Mouse (Mus musculus) hindbrain, embryonic 15.5 days (tissue): ENCODE measurements at regions not wholly inside any gene's neighbourhood (a gene's known extent, or its start where the extent isn't known, plus 50 kb on each side); places are given as distances from the start of the nearest gene placed in this dataset.

Experiments
- ATAC-seq: fragments of 200-750 bp; cut with Nextera tagmentation; 2 replicates; pipeline ENCODE4 v1.8.0; 2017; ENCODE audit warnings: low read depth, moderate number of reproducible peaks, moderate TSS enrichment; ENCODE audit not compliant: low FRiP score
- H3K27ac ChIP-seq: fragments of 300-500 bp; sonication (generic); replicated peaks from 2 replicates; pipeline ENCODE4 v1.5.1; 2015; ENCODE audit warnings: mild to moderate bottlenecking, inconsistent platforms
- H3K27me3 ChIP-seq: fragments of 300-500 bp; sonication (generic); 2 replicates; pipeline ENCODE4 v1.6.1; 2015; ENCODE audit warnings: control low read depth, inconsistent platforms
- H3K36me3 ChIP-seq: fragments of 300-500 bp; sonication (generic); 2 replicates; pipeline ENCODE4 v1.6.1; 2015; ENCODE audit warnings: control low read depth, inconsistent platforms
- H3K4me1 ChIP-seq: fragments of 300-500 bp; sonication (generic); replicated peaks from 2 replicates; pipeline ENCODE4 v1.6.1; 2015; ENCODE audit warnings: control low read depth, inconsistent platforms
- H3K4me2 ChIP-seq: fragments of 300-500 bp; sonication (generic); 2 replicates; pipeline ENCODE4 v1.6.1; 2015; ENCODE audit warnings: moderate library complexity, mild to moderate bottlenecking, inconsistent platforms
- H3K4me3 ChIP-seq: fragments of 300-500 bp; sonication (generic); 2 replicates; pipeline ENCODE4 v1.5.1; 2015; ENCODE audit warnings: mild to moderate bottlenecking, inconsistent platforms
- H3K9ac ChIP-seq: fragments of 300-500 bp; sonication (generic); 2 replicates; pipeline ENCODE4 v1.6.1; 2015; ENCODE audit warnings: inconsistent platforms
- H3K9me3 ChIP-seq: fragments of 300-500 bp; sonication (generic); 2 replicates; pipeline ENCODE4 v1.6.1; 2016; ENCODE audit warnings: control low read depth, inconsistent platforms
- WGBS: fragments of 180-500 bp; shearing (Covaris S2); methylation state at CpG from one replicate; pipeline ENCODE4 v1.1.7; 2015; 5-methylcytosine and 5-hydroxymethylcytosine counted together

- H3K4me2 ChIP-seq: no peak overlapping the region
- no peak overlapping the region for H3K9ac ChIP-seq
- H3K27me3 ChIP-seq: no peaks in the 10 kb centered on the region
- H3K36me3 ChIP-seq: no peaks in the 10 kb centered on the region
- H3K9me3 ChIP-seq: no peaks in the 10 kb centered on the region
- no peak overlapping the region for H3K27ac ChIP-seq
- no peaks in the 10 kb centered on the region for H3K4me1 ChIP-seq
- no peak for ATAC-seq
- WGBS: 85% methylated on average over 3 of the region's 3 CpGs
- no peak overlapping the region for H3K4me3 ChIP-seq
These were observed 191.3 kb downstream of the Cxxc4 start for GRCm38 (mm10) chr3:134427633-134428032.

DNA sequence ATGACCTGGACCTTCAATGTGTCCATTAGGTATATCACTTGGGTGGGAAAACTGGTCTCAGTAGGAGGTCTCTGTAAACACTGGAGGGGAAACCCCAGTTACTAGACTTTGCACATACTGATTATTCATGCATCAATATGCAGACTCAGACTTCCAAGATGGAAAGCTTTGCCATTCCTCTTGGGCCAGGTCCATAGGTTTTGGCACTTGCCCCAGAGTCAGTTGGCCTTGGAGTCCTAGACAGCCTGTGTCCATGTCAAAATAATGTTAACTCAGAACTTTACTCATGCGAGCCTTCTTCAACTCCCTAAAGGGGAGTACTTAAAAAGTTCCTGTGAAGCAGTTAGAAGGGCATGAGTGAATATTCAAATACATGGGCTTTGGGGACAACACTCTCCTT, 230.3 kb downstream of the Cxxc4 start:
- Histone ChIP-seq H3K4me1 (no peaks in the 10 kb centered on the region), H3K4me3 (no peak overlapping the region), H3K9me3 (no peaks in the 10 kb centered on the region), H3K9ac (no peak overlapping the region), H3K27ac (no peak overlapping the region), H3K36me3 (no peaks in the 10 kb centered on the region), H3K4me2 (no peak overlapping the region), H3K27me3 (no peaks in the 10 kb centered on the region)
- 92% methylated on average over 1 of the region's 1 CpGs for WGBS
- no peak for ATAC-seq

DNA sequence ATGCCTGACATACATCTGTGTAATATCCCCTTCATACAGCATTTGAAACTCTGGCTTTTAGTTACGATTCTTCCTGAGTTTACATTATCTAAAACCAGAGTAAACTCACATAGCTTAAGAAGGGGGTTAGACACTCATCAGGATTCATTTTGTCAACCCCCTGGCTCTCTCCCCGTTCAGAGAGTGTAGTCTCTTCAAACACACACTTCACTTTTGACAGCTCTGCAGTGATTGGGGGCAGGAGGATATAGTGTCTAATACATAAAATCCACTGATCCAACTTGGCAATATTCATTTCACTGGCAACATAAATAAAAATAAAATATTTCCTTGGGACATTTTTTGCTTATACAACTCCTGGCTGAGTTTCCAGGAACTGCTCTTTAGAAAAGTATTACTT, 251.0 kb downstream of the Cxxc4 start:
- H3K9me3 ChIP-seq: no peaks in the 10 kb centered on the region
- no peaks in the 10 kb centered on the region for H3K36me3 ChIP-seq
- H3K27me3 ChIP-seq: no peaks in the 10 kb centered on the region
- H3K4me3 ChIP-seq: no peak overlapping the region
- no peak overlapping the region for H3K4me2 ChIP-seq
- no peak overlapping the region for H3K27ac ChIP-seq
- ATAC-seq: no peak
- 67% methylated on average over 2 of the region's 2 CpGs for WGBS
- H3K9ac ChIP-seq: no peak overlapping the region
- H3K4me1 ChIP-seq: no peaks in the 10 kb centered on the region

DNA sequence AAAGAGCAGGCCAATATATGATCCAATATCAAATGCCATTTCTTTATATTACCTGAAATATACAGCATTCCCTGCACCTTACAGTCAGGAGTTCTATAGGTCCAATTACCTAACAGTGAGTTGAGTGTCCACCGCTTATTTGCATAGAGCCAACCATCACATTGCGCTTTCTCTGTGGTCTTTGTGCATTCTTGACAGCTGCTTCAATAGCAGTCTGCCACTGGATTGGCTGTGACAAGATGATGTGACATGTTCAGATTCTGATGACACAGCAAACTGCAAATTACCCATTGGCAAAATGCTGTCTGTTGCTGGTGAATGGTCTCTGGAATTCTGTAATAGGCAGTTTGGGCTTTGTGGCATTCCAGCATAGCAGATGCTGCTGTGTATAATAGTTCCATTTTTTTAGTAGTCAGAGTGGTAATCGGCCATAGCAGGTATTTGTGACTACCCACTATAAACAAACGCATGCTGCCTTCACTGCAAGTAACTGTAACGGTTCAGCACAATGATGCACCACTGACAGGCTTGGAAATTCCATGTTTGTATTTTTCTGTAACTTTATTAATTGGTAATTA, 253.8 kb downstream of the Cxxc4 start:
- H3K4me1 ChIP-seq: no peaks in the 10 kb centered on the region
- WGBS: 63% methylated on average over 5 of the region's 5 CpGs
- H3K9me3 ChIP-seq: no peaks in the 10 kb centered on the region
- H3K27me3 ChIP-seq: no peaks in the 10 kb centered on the region
- no peaks in the 10 kb centered on the region for H3K36me3 ChIP-seq
- no peak overlapping the region for H3K4me2 ChIP-seq
- H3K4me3 ChIP-seq: no peak overlapping the region
- ATAC-seq: no peak
- H3K27ac ChIP-seq: no peak overlapping the region
- no peak overlapping the region for H3K9ac ChIP-seq

GRCm38 (mm10) chr3:134509702-134510101, 273.4 kb downstream of the Cxxc4 start:
- ATAC-seq: no peak
- no peaks in the 10 kb centered on the region for H3K9me3 ChIP-seq
- H3K36me3 ChIP-seq: no peaks in the 10 kb centered on the region
- no peak overlapping the region for H3K27ac ChIP-seq
- no peak overlapping the region for H3K4me3 ChIP-seq
- H3K4me2 ChIP-seq: no peak overlapping the region
- no peaks in the 10 kb centered on the region for H3K4me1 ChIP-seq
- H3K9ac ChIP-seq: no peak overlapping the region
- H3K27me3 ChIP-seq: no peaks in the 10 kb centered on the region
- WGBS: 86% methylated on average over 6 of the region's 6 CpGs

GRCm38 (mm10) chr3:134525795-134526194, 289.5 kb downstream of the Cxxc4 start:
- whole genome bisulfite sequencing: 94% methylated on average over 5 of the region's 5 CpGs
- Histone ChIP-seq H3K4me1 (no peaks in the 10 kb centered on the region), H3K4me3 (no peak overlapping the region), H3K27ac (no peak overlapping the region), H3K4me2 (no peak overlapping the region), H3K9me3 (no peaks in the 10 kb centered on the region), H3K9ac (no peak overlapping the region), H3K36me3 (no peaks in the 10 kb centered on the region), H3K27me3 (no peaks in the 10 kb centered on the region)
- no peak for ATAC-seq

DNA sequence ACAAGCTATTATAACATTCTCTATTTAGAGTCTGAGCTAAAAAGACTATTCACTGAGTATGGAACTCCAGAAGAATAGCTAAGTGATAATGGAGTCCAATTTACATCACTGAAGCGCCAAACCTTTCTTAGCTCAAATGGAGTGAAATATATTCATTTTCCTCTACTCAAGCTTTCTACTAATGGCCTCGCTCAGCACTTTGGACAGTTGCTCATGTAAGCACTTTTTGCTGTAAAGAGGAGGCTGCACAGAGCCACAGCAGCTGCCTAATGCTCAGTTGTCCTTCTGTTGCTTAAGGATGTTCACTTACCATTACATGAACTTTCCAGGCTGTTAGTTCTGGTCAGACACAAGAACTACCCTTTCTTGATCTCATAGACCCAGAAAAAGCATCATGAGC, 268.7 kb upstream of the Tacr3 start:
- no peaks in the 10 kb centered on the region for H3K36me3 ChIP-seq
- no peak overlapping the region for H3K9ac ChIP-seq
- H3K4me3 ChIP-seq: no peak overlapping the region
- no peaks in the 10 kb centered on the region for H3K4me1 ChIP-seq
- no peak overlapping the region for H3K4me2 ChIP-seq
- no peak overlapping the region for H3K27ac ChIP-seq
- no peak for ATAC-seq
- H3K9me3 ChIP-seq: no peaks in the 10 kb centered on the region
- 76% methylated on average over 2 of the region's 2 CpGs for WGBS
- H3K27me3 ChIP-seq: no peaks in the 10 kb centered on the region

GRCm38 (mm10) chr3:134578759-134579158, 250.0 kb upstream of the Tacr3 start:
- no peak for ATAC-seq
- 96% methylated on average over 3 of the region's 3 CpGs for WGBS
- no peak overlapping the region for H3K4me3 ChIP-seq

DNA sequence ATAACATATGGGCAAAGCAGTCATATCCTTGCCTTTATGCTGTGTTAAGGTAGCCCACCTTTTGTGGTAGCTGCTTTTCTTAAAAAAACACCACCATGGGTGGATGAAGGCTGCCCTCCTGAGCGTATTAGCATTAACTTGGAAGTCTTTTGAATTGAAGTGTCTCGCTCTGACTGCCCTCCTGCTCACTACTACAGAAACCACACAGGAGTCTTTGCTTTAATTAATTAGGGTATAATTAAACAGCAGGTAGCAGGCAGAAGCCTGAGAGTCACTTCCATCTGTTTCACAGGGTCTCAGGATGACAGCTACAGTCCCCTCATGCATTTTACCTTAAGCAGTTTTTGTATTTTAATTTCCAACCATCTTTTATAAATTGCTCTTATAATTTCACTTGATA, 240.2 kb upstream of the Tacr3 start:
- H3K27ac ChIP-seq: no peak overlapping the region
- 21% methylated on average over 2 of the region's 2 CpGs for WGBS
- ATAC-seq: no peak

More at GRCm38 (mm10) chr3:134578759-134579158, 250.0 kb upstream of the Tacr3 start:
- Histone ChIP-seq H3K36me3 (no peaks in the 10 kb centered on the region), H3K27me3 (no peaks in the 10 kb centered on the region), H3K9ac (no peak overlapping the region), H3K9me3 (no peaks in the 10 kb centered on the region), H3K4me2 (no peak overlapping the region), H3K4me1 (no peaks in the 10 kb centered on the region), H3K27ac (no peak overlapping the region)

DNA sequence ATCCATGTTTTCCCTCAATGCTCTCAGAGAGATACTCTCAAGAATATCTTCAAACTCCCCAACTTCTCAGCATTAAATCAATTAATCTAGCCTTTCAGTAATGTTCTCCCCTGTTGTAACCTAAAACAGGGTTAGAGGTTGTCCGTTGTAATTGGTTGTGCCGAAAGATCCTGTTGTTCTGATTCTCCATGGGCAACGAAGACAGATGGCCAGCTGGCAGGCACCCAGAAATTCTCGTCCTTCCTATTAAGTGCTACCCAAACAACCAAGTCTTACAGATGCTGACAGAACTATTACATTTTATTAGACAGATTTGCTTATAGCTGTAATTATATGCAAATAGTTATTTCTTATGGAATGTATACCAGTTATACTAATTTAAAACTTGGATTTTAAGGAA, 225.9 kb upstream of the Tacr3 start:
- WGBS: 22% methylated on average over 4 of the region's 4 CpGs
- no peak overlapping the region for H3K9ac ChIP-seq
- 0 out of 2 replicates have a peak, but pooled peaks cover 5% of the 10 kb centered on the region for H3K4me1 ChIP-seq
- ATAC-seq: no peak
- H3K27me3 ChIP-seq: no peaks in the 10 kb centered on the region
- H3K9me3 ChIP-seq: no peaks in the 10 kb centered on the region
- H3K4me2 ChIP-seq: no peak overlapping the region
- no peak overlapping the region for H3K27ac ChIP-seq
- H3K36me3 ChIP-seq: no peaks in the 10 kb centered on the region
- no peak overlapping the region for H3K4me3 ChIP-seq

More for the DNA sequence above, 240.2 kb upstream of the Tacr3 start:
- H3K27me3 ChIP-seq: no peaks in the 10 kb centered on the region
- no peaks in the 10 kb centered on the region for H3K36me3 ChIP-seq
- H3K4me3 ChIP-seq: no peak overlapping the region
- H3K4me1 ChIP-seq: no peaks in the 10 kb centered on the region; the same call in 1 of the 2 replicates
- H3K9me3 ChIP-seq: no peaks in the 10 kb centered on the region
- no peak overlapping the region for H3K9ac ChIP-seq
- H3K4me2 ChIP-seq: no peak overlapping the region

- Histone ChIP-seq H3K4me3 (no peak overlapping the region), H3K4me2 (peak overlapping the region; percentile 18), H3K9ac (no peak overlapping the region), H3K27ac (no peak overlapping the region), H3K36me3 (no peaks in the 10 kb centered on the region), H3K27me3 (no peaks in the 10 kb centered on the region), H3K4me1 (0 out of 2 replicates have a peak, but pooled peaks cover 5% of the 10 kb centered on the region), H3K9me3 (no peaks in the 10 kb centered on the region)
- ATAC-seq: peak; percentile 96
- WGBS: 8% methylated on average over 6 of the region's 6 CpGs
These were observed 223.4 kb upstream of the Tacr3 start for GRCm38 (mm10) chr3:134605356-134605771.

DNA sequence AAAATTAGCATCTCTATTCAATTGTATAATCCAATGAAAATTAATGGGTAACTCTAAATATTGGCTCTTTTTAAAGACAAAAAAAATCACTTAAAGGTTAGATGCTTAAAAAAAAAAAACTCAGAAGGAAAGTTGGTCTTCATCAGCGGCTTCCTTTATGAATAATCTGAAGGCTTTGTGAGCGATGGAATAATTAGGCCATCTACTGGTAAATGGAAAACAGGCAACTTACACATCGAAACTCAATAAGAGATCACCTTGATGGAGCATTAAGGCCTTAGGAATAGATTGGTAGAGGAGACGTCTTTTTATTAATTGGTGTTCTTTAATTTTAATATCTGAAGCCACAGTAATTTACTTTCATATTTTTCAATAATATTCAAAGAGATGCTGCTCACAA, 218.6 kb upstream of the Tacr3 start:
- WGBS: 64% methylated on average over 4 of the region's 4 CpGs
- ATAC-seq: no peak

More for the DNA sequence above, 218.6 kb upstream of the Tacr3 start:
- Histone ChIP-seq H3K36me3 (no peaks in the 10 kb centered on the region), H3K27ac (no peak overlapping the region), H3K9ac (no peak overlapping the region), H3K4me3 (no peak overlapping the region), H3K27me3 (no peaks in the 10 kb centered on the region), H3K9me3 (no peaks in the 10 kb centered on the region), H3K4me2 (no peak overlapping the region), H3K4me1 (0 out of 2 replicates have a peak, but pooled peaks cover 4% of the 10 kb centered on the region)
